Mouse (Mus musculus): ENCODE data around the gene Intu.
A peak's percentile ranks its signal among the peaks of the same experiment; 100 is the strongest.

The Intu gene

GRCm38 (mm10) chr3:40531286-40532141 is at the start of gene Intu:
Gene Intu (plus strand): TSS chr3:40531286.
- no peak for DNase-seq (ENCODE audit: extremely low spot score, low read depth, low spot score)

GRCm38 (mm10) chr3:40483221-40483654 is 47.8 kb upstream of the Intu start:
- peak; percentile 69 for DNase-seq (ENCODE audit: extremely low spot score, low read depth, low spot score)

- no peak for DNase-seq (ENCODE audit: extremely low spot score, low read depth, low spot score)
Observed at GRCm38 (mm10) chr3:40487381-40487780, 43.7 kb upstream of the Intu start.

GRCm38 (mm10) chr3:40491742-40492141 is 39.3 kb upstream of the Intu start:
- no peak for DNase-seq (ENCODE audit: extremely low spot score, low read depth, low spot score)

- no peak for DNase-seq (ENCODE audit: extremely low spot score, low read depth, low spot score)
Observed at GRCm38 (mm10) chr3:40498898-40499297, 32.2 kb upstream of the Intu start.

GRCm38 (mm10) chr3:40500157-40500808 is 30.8 kb upstream of the Intu start:
- DNase-seq (ENCODE audit: extremely low spot score, low read depth, low spot score): no peak

- no peak for DNase-seq (ENCODE audit: extremely low spot score, low read depth, low spot score)
Observed at GRCm38 (mm10) chr3:40504377-40504776, 26.7 kb upstream of the Intu start.

- no peak for DNase-seq (ENCODE audit: extremely low spot score, low read depth, low spot score)
Observed at GRCm38 (mm10) chr3:40505451-40506014, 25.6 kb upstream of the Intu start.

- DNase-seq (ENCODE audit: extremely low spot score, low read depth, low spot score): no peak
Observed at GRCm38 (mm10) chr3:40508927-40509576, 22.0 kb upstream of the Intu start.

- no peak for DNase-seq (ENCODE audit: extremely low spot score, low read depth, low spot score)
Observed at GRCm38 (mm10) chr3:40510567-40510966, 20.5 kb upstream of the Intu start.

- DNase-seq (ENCODE audit: extremely low spot score, low read depth, low spot score): no peak
Observed at GRCm38 (mm10) chr3:40512936-40513829, 17.9 kb upstream of the Intu start.

- DNase-seq (ENCODE audit: extremely low spot score, low read depth, low spot score): no peak
Observed at GRCm38 (mm10) chr3:40518240-40518639, 12.8 kb upstream of the Intu start.

- no peak for DNase-seq (ENCODE audit: extremely low spot score, low read depth, low spot score)
Observed at GRCm38 (mm10) chr3:40519555-40519954, 11.5 kb upstream of the Intu start.

GRCm38 (mm10) chr3:40520567-40520966 is 10.5 kb upstream of the Intu start:
- DNase-seq (ENCODE audit: extremely low spot score, low read depth, low spot score): no peak

- DNase-seq (ENCODE audit: extremely low spot score, low read depth, low spot score): no peak
Observed at GRCm38 (mm10) chr3:40522446-40522845, 8.6 kb upstream of the Intu start.

- DNase-seq (ENCODE audit: extremely low spot score, low read depth, low spot score): no peak
Observed at GRCm38 (mm10) chr3:40522846-40523245, 8.2 kb upstream of the Intu start.

GRCm38 (mm10) chr3:40523371-40523783 is 7.7 kb upstream of the Intu start:
- no peak for DNase-seq (ENCODE audit: extremely low spot score, low read depth, low spot score)

GRCm38 (mm10) chr3:40524841-40525240 is 6.2 kb upstream of the Intu start:
- DNase-seq (ENCODE audit: extremely low spot score, low read depth, low spot score): no peak

GRCm38 (mm10) chr3:40525341-40525740 is 5.7 kb upstream of the Intu start:
- no peak for DNase-seq (ENCODE audit: extremely low spot score, low read depth, low spot score)

GRCm38 (mm10) chr3:40526095-40526494 is 5.0 kb upstream of the Intu start:
- DNase-seq (ENCODE audit: extremely low spot score, low read depth, low spot score): no peak

Measured in hindlimb bud, embryonic 11.5 days (tissue).